Mouse (Mus musculus): Measurements from ENCODE around the gene 2010315B03Rik.
A peak's percentile ranks its signal among the peaks of the same experiment; 100 is the strongest.
"Not testable (repeated sequence)": the region's sequence is repeated elsewhere in the genome, so short reads cannot be mapped to it uniquely, and the experiment has no call there.

Gene 2010315B03Rik

DNA sequence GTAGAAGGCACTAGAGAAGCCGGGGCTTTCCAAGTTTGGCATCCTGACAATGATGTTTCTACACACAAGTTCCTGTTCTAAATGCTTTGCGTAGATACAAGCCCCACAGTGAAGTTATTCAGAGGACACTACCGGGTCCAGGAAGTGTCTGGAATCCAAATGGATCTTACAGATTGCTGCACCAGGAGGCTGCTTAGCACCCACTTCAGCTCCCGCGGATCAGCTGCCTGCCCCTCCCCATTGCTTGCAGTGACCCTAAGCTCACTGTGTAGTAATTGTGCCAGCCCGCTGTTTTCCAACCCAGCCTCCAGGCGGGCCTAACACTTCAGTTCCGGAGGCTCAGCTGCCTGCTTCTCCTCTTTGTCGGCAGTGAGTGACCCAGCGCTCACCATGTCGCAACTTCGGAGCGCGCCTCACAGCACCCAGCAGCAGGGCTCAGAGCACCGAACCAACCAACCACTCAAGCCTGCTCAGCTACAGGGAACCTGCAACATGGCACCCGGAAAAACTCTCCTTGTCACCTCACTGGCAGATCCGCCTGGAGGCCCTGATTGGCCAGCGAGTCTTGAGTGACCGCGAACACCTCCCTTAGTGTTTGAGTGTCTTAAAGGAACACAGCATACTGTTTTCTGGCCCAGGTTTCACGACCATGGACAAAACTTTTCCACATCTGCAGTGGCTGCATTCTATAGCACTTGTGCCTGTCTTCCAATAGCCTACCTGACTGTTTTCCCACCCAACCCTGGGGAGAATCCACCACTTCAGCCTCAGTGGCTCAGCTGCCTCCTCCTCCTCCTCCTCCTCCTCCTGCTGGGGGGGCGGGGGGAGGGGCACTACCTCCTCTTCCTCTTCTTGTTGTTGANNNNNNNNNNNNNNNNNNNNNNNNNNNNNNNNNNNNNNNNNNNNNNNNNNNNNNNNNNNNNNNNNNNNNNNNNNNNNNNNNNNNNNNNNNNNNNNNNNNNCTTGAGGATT, at the start of gene 2010315B03Rik:
TSS of gene 2010315B03Rik (minus strand) at position 526 of the 972 bp plus-strand sequence.
- DNase-seq (ENCODE audit: low spot score in 2 of 2) = peak; percentile 89 to 93

- DNase-seq (ENCODE audit: low spot score in 2 of 2) = no peak
These were observed 994 bp downstream of the 2010315B03Rik start for GRCm38 (mm10) chr9:124311502-124311901.

DNA sequence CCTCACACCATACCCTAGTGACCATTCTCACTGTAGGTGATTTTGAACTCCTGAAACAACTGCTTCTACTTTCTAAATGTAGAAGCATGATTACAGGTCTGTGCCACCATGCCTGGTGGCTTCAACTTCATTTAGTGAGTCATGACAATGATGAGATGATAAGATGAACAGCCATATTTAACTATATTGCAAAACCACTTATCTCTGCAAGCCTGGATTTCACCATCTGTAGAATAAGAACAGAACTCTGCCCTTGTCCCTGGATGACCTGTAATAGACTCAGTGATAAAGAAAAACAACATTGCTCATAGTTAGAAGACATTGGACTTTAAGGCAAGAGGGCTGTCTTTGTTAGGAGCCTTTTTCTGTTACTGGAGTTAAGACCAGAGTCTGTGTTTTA, 24.2 kb downstream of the 2010315B03Rik start:
- DNase-seq (ENCODE audit: low spot score in 2 of 2) = no peak

DNA sequence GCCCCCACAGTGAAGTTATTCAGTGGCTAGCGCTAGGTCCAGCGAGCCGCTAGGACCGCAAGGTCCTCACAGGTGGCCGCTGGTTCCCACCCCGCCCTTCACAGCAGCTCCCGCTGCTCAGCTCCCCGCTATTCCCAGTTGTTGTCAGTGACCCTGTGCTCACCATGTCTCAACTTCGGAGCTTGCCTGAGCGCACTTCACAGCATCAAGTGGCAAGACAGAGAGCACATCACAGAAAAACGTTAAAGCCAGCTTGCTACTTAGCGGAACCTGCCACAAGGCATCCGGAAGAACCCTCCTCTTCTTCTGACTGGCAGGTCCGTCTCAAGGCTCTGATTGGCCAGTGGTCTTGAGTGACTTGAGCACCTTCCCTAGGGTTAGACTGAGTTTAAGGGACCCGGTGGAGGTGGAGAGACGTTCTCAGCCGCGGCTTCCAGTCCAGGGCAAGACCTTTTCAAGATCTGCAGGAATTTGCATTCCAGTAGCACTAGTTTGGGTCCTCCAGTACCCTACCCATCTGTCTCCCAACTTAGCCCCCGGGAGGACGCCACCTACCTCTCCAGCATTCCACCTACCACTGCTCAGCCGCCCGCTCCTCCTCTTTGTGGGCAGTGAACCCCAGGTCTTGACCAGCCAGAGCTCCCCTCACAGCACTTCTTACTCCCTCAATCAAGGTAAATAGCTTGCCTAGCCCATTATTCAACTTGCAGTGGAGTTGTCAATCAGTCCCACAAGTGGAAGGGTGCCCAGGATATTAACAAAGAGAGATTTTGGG, 30.4 kb downstream of the 2010315B03Rik start:
- DNase-seq (ENCODE audit: low spot score in 2 of 2) = peak; percentile 81 to 92

- DNase-seq (ENCODE audit: low spot score in 2 of 2) = no peak
These were observed 31.1 kb downstream of the 2010315B03Rik start for GRCm38 (mm10) chr9:124281448-124281791.

DNA sequence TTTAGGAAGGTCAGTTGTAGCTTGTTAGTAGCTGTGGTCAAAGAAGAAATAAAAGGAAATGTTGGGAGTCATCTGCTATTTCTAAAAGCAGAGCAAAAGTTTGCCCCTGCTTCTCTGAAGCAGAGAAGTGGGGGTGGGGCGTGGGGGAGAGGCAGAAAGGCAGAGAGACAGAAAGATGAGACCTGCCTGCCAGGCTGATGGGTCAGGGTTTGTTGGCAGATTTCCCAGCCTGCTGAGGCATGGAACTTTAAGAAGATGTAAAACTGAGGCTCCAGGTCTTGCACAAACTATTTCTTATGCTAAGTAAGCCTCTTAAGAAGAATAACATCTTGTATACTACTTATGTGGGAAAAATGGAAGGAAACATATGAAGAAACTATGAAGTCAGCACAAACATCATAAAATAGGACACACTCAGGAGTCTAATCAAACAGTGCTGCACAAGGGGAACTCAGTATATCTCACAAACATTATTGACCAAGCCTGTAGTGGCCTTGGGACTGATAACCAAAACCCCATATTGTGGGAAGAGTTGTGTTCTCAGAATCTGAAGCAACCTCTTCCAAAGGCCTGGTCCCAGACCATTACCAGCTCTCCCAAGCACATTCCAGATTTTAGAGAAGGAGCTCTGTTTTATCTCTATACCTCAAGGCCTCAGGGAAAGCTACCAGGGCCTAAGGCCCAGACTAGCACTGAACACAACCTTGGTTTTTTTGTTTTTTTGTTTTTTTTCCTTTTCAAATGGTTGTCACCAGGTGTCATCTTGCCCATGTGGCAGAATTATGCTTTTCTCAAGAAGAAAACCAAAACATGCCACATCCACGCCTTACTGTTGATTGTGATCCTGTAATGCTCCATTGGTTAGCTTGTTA, 31.7 kb downstream of the 2010315B03Rik start:
- no peak for DNase-seq (ENCODE audit: low spot score in 2 of 2)

DNA sequence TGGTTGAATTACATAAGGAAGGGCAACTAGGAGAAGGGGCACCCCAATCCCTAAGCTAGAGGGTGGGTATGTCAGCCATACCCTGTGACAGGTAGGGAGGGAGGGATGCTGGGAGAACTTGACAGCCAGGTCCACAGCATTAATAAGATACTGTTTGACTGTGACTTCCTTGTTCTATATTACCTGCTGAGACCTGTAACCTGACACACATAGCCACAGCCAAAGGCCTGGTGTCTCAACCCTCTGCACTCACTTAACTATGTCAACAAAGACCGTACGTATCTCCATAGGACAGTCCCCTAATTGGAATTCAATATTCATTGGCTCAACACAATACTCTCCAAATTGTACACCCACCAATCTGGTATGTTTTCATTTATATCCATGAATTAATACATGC, 33.2 kb downstream of the 2010315B03Rik start:
- no peak for DNase-seq (ENCODE audit: low spot score in 2 of 2)

GRCm38 (mm10) chr9:124275064-124275463, 37.4 kb downstream of the 2010315B03Rik start:
- no peak for DNase-seq (ENCODE audit: low spot score in 2 of 2)

DNA sequence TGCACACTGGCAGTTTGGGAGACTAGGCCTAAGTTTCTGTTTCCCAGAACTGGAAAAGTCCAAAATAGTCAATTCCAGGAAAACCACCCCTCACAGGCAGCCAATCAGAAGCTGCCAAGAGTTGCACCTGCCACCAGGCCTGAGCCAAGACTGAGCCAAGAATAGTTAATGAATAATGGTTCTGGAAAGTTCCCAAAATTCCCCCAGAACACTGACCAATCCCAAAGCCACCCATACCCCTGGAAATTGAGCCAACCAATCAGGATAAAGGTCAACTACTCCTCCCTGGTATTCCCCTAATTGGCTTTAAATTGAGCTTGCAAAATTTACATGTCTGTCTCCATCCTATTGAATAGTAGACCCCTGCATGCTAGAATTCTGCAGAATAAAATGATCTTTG, 39.3 kb downstream of the 2010315B03Rik start:
- DNase-seq (ENCODE audit: low spot score in 2 of 2) = no peak

DNA sequence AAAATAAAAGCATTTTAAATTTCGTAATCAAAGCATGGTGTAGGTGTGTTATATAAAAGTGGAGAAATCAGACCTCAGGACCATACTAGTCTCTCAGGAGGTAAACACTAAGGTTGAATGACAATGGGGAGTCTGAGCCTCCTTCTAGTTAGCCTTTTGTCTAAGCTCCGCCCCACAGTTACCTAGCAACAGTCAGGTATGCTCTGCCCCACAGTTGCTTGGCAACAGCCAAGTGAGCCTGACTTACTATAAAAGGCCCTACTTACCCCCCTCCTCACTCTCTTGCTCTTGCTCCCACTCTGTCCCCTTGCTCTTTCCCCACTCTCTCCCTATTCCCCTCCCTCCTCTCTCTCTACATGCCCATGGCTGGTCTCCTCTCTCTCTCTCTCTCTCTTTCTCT, 44.6 kb downstream of the 2010315B03Rik start:
- DNase-seq (ENCODE audit: low spot score in 2 of 2) = no peak

DNA sequence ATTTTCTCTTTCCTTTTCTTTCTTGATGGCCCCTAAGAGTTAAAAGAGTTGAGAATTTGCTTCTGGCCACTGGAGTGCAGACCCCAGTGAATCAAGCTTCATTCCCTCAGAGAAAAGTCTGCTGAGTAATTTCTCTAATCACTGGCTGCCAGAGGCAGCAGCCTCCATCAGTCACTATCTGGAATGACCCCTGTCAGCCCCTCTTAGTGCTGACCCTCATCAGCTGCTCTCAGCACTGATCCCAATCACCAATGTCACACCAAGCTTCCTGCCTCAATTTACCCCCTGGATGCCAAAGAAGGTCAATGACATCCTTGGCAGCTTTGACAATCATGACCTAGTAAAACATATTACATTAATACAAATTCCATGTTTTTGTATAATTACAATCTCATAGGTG, 45.0 kb downstream of the 2010315B03Rik start:
- no peak for DNase-seq (ENCODE audit: low spot score in 2 of 2)

- DNase-seq (ENCODE audit: low spot score in 2 of 2) = no peak
These were observed 49.3 kb downstream of the 2010315B03Rik start for GRCm38 (mm10) chr9:124262987-124263717.

- DNase-seq (ENCODE audit: low spot score in 2 of 2) = no peak
These were observed 54.4 kb downstream of the 2010315B03Rik start for GRCm38 (mm10) chr9:124258067-124258556.

GRCm38 (mm10) chr9:124257200-124258066, 55.1 kb downstream of the 2010315B03Rik start:
- DNase-seq (ENCODE audit: low spot score in 2 of 2) = no peak

DNA sequence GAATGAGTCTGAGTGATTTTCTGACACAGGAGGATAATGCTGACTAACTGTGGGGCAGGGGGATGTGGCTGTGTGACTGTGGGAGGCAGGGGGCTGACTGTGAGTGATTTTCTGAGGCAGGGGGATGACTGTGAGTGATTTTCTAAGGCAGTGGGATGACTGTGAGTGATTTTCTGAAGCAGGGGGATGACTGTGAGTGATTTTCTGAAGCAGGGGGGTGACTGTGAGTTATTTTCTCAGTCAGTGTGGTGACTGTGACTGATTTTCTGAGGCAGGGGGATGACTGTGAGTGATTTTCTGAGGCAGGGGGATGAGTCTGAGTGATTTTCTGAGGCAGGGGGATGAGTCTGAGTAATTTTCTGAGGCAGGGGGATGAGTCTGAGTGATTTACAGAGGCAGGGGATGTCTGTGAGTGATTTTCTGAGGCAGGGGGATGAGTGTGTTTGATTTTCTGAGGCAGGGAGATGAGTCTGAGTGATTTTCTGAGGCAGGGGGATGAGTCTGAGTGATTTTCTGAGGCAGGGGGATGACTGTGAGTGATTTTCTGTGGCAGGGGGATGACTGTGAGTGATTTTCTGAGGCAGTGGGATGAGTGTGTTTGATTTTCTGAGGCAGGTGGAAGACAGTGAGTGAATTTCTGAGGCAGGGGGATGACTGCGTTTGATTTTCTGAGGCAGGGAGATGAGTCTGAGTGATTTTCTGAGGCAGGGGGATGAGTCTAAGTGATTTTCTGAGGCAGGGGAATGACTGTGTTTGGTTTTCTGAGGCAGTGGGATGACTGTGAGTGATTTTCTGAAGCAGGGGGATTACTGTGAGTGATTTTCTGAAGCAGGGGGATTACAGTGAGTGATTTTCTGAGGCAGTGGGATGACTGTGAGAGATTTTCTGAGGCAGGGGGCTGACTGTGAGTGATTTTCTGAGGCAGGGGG, 56.0 kb downstream of the 2010315B03Rik start:
- DNase-seq (ENCODE audit: low spot score in 2 of 2) = not testable (repeated sequence)

DNA sequence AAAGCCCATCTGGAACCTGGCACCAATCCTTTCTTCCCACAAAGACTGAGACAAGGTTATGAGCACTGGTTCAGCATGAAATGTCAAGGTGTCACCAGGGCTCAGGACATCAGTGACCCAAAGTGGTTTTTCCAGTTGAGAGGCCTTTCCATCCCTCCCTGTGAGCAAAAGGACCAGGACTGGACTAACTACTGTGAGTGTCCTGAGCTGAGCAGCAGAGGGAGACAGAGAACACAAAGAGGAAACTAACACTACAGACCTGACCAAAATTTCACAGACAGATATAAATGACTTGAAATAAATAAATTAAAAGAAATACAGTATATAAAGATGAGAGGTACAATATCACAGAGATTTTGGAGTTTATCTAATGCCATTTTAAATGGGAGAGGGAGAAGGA, 61.1 kb downstream of the 2010315B03Rik start:
- DNase-seq (ENCODE audit: low spot score in 2 of 2) = no peak

Data from right cerebral cortex, postnatal 36 days (tissue).